Mouse (Mus musculus) left cerebral cortex, adult 2 months (tissue): ENCODE measurements at regions not wholly inside any gene's neighbourhood (a gene's known extent, or its start where the extent isn't known, plus 50 kb on each side); places are given as distances from the start of the nearest gene placed in this dataset.

ENCODE experiments used
- DNase-seq, 2 experiments: peaks; one replicate each; pipeline ENCODE4 v3.0.0; 2021 to 2022; ENCODE audit warnings: low spot score in 2 of 2, mixed read lengths in 1 of 2; ENCODE audit errors: extremely low spot score in 1 of 2
- H3K27ac ChIP-seq: fragments of 200-600 bp; 2 replicates; pipeline ENCODE4 v1.8.1; 2022
- H3K4me3 ChIP-seq: fragments of 200-600 bp; 2 replicates; pipeline ENCODE4 v1.8.1; 2022
- CTCF ChIP-seq: fragments of 200-600 bp; IDR thresholded peaks from 2 replicates; pipeline ENCODE4 v1.8.1; 2022; ENCODE audit warnings: antibody characterized with exemption, mild to moderate bottlenecking, moderate library complexity
- intact Hi-C: fragments of 180-260 bp; cut with DNase I; formaldehyde crosslinking; loops from one replicate; pipeline ENCODE4 v1.15.1; 2025

DNA sequence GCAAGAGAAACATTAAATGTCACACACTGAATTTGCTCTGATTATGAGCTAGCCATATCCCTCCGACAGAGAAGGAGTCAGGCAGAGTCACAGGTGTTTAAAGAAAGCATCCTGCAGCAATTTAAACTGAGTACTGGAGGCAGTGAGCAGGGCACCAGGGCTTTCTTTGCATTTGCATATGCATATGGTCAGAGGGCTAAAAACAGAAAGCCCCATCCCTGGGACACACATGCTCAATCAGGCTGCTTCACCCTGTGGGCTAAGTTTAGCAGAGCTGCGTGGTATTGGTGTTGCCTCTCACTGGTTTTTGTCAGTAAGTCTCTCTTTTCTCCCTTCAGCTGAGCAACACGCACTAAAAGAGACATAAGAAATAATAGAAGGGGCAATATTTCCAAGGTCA lies 289.9 kb upstream of the Rps6ka3 start:
- intact Hi-C loops = loop anchor here (2.0 to 10.0 kb wide), 7 partner anchors 67 to 1435 kb away; no protein-coding TSS in a partner anchor
- TF ChIP-seq CTCF = no peak
- peak overlapping the region; percentile 83 for H3K27ac ChIP-seq
- H3K4me3 ChIP-seq = no peak overlapping the region
- peak in 1 of 2 experiments; percentile 14 for DNase-seq

DNA sequence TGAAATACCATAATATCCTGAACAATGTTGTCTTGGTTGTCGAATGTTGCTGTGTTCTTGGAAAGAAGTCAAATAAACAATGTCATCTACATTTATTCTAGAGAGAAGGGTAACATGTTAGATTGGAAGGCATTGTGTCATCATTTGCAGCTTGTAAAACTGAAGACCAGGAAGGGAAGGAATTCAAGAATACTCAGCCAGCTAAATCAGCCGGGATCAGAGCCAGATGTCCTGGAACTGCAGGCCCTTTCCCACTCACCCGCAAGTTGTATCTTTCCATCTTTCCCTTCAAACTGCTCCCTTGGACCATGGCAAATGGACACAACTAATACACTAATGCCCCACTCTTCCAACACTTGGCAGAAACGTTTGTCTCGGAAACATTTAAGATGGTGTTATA lies 288.7 kb upstream of the Rps6ka3 start:
- no peak for TF ChIP-seq CTCF
- no peak overlapping the region for H3K4me3 ChIP-seq
- no peak for DNase-seq
- H3K27ac ChIP-seq = peak overlapping the region; percentile 83
- intact Hi-C loops = loop anchor here (2.0 to 10.0 kb wide), 7 partner anchors 69 to 1437 kb away; no protein-coding TSS in a partner anchor

DNA sequence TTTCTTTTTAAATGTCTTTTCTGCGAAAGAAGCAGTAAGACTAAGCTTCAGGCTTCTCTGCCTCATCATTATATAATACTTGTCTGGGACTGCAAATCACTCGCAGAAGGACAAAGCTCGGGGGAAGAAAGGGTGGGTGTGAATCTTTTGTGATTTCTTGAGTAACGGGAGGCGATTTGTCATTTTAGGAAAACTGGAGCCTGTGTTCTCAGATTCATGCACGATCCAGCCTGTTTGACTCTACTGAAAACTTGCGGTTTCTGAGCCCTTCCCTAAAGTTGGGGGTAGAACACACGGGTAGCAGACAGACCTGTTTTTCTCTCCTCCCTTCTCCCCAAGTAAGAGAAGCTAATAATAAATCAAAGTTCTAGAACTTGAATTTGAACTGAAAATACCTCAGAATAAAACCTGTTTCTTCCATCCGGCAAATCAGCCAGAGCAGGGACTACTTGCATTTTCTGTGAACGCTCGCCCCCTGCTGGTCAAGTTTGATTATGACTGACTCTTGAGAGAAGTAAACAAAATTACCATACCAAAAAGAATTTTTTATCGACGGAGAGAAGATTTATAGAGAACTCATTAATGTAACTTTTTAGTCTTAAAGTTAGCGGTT lies 288.2 kb upstream of the Rps6ka3 start:
- intact Hi-C loops = loop anchor here (1.0 to 10.0 kb wide), 12 partner anchors 69 to 1437 kb away; partner anchors contain the start of gene Cnksr2
- peak; percentile 78 to 82 for DNase-seq
- peak; percentile 79 for TF ChIP-seq CTCF
- peak overlapping the region; percentile 87 for H3K27ac ChIP-seq
- H3K4me3 ChIP-seq = no peak overlapping the region

DNA sequence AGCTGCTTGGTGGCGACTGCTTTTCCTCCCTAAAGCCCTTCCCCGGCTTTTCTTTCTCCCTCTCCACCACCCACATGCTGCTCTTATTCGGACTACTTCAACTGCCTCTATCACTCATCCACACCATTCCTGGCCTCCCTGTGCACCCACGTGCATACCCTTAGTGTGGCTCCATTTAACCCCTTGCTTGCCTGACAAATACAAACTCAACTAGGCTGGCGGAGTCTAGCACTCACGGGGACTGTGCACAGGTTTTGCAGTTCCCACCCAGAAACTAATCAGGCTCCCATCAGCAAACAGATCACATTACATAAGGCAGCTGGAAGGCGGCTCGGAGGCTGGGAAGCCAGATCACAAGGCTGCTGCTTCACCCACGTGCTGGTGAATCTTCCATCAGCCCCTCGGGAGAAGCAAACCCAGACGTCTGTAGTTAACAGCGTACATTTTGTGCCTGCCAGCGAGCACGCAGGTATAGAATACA lies 287.0 kb upstream of the Rps6ka3 start:
- no peak for TF ChIP-seq CTCF
- intact Hi-C loops = loop anchor here (2.0 to 10.0 kb wide), 8 partner anchors 86 to 1438 kb away; no protein-coding TSS in a partner anchor
- Histone ChIP-seq H3K27ac (peak overlapping the region; percentile 87), H3K4me3 (no peak overlapping the region)
- DNase-seq = peak; percentile 53 to 58

DNA sequence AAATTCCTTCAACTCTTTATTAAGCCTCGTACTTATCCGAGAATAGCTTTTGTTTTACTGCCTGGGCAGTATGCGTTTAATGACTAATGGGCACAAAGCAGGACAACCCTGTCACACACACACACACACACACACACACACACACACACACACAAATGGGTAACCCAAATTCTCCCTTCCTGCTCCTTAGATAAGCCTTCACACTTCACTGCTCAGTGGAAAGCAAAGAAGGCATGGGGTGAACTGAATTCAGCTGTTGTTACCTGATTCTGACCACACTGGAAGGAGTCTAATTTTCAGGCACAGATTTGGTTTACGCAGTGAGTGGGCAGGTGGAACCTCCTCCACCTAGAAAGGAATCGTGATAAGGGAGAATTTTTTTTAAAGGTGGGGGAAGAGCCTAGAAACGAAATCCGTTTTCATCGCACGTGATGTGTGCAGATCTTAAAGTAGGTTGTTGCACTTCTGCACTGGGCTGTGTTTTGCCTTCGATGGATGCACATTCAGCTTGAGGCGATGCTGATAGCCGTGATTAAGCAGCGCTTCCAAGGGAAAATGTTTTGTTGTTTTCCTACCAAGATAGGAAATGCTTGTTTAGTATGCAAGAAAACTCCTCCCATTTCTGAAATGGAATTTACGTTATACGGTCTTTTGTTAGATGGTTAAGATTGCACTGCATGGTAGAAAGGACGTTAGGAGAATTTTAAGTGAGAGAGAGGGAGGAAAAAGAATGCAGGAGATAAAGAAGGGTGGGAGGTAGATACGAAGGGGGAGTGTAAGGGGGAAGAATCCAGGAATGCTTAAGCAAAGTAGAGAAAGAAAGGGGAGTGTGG lies 286.2 kb upstream of the Rps6ka3 start:
- H3K4me3 ChIP-seq = 0 out of 2 replicates have a peak overlapping the region, but pooled peaks have one; percentile 9
- intact Hi-C loops = loop anchor here (2.0 to 10.0 kb wide), 8 partner anchors 87 to 1439 kb away; no protein-coding TSS in a partner anchor
- H3K27ac ChIP-seq = peak overlapping the region; percentile 87
- DNase-seq = no peak
- no peak for TF ChIP-seq CTCF

DNA sequence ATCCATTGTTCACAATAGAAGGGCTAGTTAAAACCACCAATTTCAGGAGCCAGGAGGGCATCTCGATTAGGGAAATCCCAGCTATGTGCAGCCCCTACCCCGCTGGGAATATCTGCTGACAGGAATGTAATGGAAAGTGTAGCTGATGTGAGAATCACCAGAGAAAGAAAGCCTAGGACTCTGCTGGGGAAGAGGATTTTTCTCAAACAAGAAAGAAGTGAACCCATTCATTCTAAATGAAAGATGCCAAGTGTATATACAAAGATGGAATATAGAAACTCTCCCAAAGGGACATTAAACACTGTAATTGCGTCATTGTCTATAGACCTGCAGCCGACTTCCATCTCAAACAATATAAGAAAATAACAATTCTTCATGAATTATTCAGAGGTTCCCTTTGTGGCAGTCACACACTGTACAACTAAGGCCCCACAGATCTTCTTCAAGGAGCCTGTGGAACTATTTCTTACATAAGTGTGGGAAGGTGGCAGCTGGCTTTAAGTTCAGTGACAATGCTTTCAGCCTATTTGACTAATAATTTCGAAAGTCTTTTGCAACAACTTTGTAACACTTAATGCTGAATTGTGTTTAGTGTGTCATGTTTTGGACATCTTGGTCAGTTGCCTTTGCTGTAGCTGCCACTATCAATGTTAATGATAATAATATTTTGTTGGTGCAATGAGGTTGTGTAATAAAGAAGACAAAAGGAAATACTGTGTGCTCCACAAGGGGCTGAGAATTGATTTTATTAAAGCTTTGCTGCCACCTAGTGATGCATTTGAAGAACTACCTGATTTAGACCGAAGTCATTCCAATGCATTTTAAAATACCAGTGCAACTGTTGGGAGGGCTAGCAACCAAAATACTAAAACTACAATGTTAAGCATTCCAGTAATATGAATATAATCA lies 285.4 kb upstream of the Rps6ka3 start:
- H3K27ac ChIP-seq = peak overlapping the region; percentile 87
- TF ChIP-seq CTCF = peak; percentile 76

DNA sequence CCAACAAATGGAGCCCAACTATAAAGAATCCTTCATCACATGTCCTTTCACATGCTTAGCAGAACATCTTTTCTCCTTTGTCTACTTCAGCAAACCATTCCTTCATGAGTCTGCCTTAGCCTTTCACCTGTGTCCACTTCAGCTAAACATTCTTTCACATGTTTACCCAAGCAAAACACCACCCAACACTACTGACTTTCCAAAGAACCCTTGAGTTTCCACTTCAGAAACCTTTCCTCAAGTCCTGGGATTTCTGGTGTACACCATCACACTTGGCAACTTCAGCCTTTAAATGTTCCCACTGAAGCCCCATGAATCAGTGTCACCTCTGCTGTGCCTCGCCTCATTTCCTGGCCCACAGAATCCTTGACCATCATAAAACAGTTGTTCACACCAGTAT lies 278.2 kb upstream of the Rps6ka3 start:
- Histone ChIP-seq H3K4me3 (no peak overlapping the region), H3K27ac (no peak overlapping the region)
- no peak for TF ChIP-seq CTCF
- DNase-seq = no peak
- intact Hi-C loops = no loop called here

More for the DNA sequence above, 285.4 kb upstream of the Rps6ka3 start:
- no peak for DNase-seq
- intact Hi-C loops = loop anchor here (5.0 to 10.0 kb wide), 6 partner anchors 87 to 1440 kb away; no protein-coding TSS in a partner anchor
- no peak overlapping the region for H3K4me3 ChIP-seq

DNA sequence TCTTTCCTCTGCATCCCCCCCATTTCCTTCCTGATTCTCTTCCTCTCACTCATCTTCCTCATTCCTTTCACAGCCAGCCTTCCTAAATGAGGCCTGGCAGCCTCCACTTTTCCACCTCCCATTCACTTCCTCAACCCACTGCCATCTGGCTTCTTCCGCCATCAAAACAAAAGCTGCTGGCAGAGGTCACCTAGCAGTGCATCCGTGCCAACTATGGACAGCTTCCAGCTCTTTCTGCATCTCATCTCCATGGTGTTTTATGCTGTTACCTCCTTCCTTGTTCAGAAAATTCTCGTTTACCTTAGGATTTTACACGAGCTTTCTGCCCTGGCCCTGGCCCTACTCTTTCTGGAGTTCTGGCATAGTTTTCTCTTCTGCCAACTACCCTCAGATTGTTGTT lies 262.9 kb upstream of the Rps6ka3 start:
- H3K4me3 ChIP-seq = no peak overlapping the region
- H3K27ac ChIP-seq = no peak overlapping the region
- TF ChIP-seq CTCF = no peak
- no peak for DNase-seq
- intact Hi-C loops = no loop called here

DNA sequence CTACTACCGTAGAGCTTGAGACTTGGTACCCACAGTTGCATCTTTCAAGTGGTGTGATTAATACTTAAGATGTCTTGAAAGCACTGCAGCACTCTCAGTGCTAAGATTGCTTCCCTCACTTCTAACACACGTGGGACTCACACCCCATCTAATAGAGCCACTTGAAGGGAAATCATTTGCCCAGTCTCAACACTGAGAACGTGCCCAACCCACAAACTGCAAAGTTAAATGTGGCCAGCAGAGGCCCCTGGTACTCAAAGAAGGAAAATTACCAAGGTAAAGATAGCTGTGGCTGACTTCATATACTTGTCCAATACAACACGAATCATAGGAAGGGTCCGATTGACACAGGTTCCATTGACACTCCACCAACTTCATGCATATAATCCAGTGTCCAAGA lies 238.4 kb upstream of the Rps6ka3 start:
- Histone ChIP-seq H3K27ac (no peak overlapping the region), H3K4me3 (no peak overlapping the region)
- peak; percentile 51 for TF ChIP-seq CTCF
- DNase-seq = peak in 1 of 2 experiments; percentile 10
- intact Hi-C loops = loop anchor here (5.0 kb wide), 2 partner anchors 286 to 351 kb away; no protein-coding TSS in a partner anchor

DNA sequence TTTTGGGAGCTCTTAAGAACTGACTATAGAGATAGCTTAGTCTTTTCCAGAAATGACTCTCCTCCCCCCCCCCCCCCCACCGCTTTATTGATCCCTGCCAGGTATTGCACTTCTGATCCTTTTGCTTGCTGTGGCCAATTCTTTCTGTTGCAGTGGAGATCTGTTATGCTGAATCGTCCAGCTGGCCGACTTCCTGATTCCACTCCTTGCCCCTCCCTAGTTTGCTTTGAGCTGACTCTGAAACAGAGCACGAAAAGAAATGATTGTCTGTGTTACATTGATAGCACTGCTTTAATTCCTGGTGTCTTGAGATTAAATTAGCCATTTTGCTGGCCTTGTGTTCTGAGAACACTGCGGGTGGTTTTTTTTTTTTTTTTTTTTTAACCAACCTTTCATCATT lies 233.5 kb upstream of the Rps6ka3 start:
- no peak for DNase-seq
- intact Hi-C loops = no loop called here
- Histone ChIP-seq H3K4me3 (no peak overlapping the region), H3K27ac (no peak overlapping the region)
- no peak for TF ChIP-seq CTCF

DNA sequence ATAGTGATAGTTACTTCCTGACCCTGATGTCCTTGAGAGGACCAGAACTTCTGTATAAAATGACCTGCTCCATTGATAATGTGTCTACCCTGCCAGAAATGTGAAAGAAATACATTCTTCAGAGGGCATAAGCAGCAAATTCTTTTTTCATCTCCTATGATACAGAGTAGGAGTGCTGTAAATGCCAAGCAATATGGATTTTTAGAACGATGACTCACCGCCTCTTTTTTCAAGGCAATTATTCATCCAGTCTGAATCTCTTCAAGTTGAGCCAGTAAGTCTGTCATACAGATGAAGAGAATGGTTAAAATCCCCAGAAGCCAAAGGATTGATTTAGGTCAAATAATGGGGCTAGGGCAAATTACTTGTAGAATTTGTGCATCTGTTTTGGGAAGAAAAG lies 225.4 kb upstream of the Rps6ka3 start:
- no peak for TF ChIP-seq CTCF
- DNase-seq = no peak
- Histone ChIP-seq H3K4me3 (no peak overlapping the region), H3K27ac (peak overlapping the region; percentile 47)
- intact Hi-C loops = loop anchor here (2.0 to 10.0 kb wide), 2 partner anchors 230 to 272 kb away; partner anchors contain the start of gene Rps6ka3
